In genomic region chr5:77357405-77358149, GRCm38 (mm10) we compare ENCODE assay signal across 8 mouse cellular contexts. TPM values are rescaled to one million over a fixed set of nuclear protein-coding genes. Genes with fewer than 3 reads are reported as not detected.
DNase-seq lines count a peak whose midpoint lies in the region; ATAC-seq lines count a peak whose summit lies in the region.

No protein-coding gene starts in this region.

- 14% methylated on average over 22 of the region's 22 CpGs for WGBS in forebrain, embryonic 10.5 days

- H3K9me3 ChIP-seq in forebrain, embryonic 10.5 days = no peaks in the 10 kb centered on the region

- peak; percentile 81 for ATAC-seq in megakaryocyte progenitor cell, adult 5-6 weeks (replicated peaks; ENCODE audit: poor library complexity)

- intact Hi-C loops in heart, postnatal 14 days (cut with DNase I) = loop anchor here (5.0 kb wide), 1 partner anchor 50 kb away; the partner anchor contains the start of gene Igfbp7

- H3K4me3 ChIP-seq in forebrain, embryonic 10.5 days = peak overlapping the region; percentile 53

- H3K27ac ChIP-seq in forebrain, embryonic 10.5 days = peak overlapping the region; percentile 76

- DNase-seq in urinary bladder, adult 18-20 months (ENCODE audit: low spot score in 2 of 2) = peak; percentile 75 to 76
- no peak for DNase-seq in urinary bladder, postnatal 10 days (ENCODE audit: low spot score)
- peak; percentile 57 for DNase-seq in forebrain, embryonic 10.5 days (ENCODE audit: extremely low spot score, low spot score)
- peak; percentile 69 to 74 for DNase-seq in heart, postnatal 14 days
- peak; percentile 89 to 90 for DNase-seq in kidney, postnatal 36 days
- DNase-seq in spleen, postnatal 10 days (ENCODE audit: low spot score in 2 of 2) = peak; percentile 22 to 63
- DNase-seq in right cerebral cortex, postnatal 10 days (ENCODE audit: low spot score in 2 of 2) = no peak

- H3K4me1 ChIP-seq in forebrain, embryonic 10.5 days = peaks cover 38% of the 10 kb centered on the region

- H3K36me3 ChIP-seq in forebrain, embryonic 10.5 days (replicated peaks) = no peaks in the 10 kb centered on the region

- H3K27me3 ChIP-seq in forebrain, embryonic 10.5 days (ENCODE audit: poor library complexity, severe bottlenecking) = peaks cover 34% of the 10 kb centered on the region

RNA-seq across cellular contexts. Expression of gene Polr2b, which starts 47.6 kb away (rescaled TPM):
- polyA plus RNA-seq in forebrain, embryonic 10.5 days (2016; fragmentation: Nextera tagmentation; extraction: Ambion mirVana) = 111 and 113 TPM in 2 replicates
- total RNA-seq in heart, postnatal 14 days (2021) = 10 to 100 TPM; 31.5 to 31.8 TPM
- 95.0 and 110 TPM in 2 replicates for total RNA-seq in megakaryocyte progenitor cell, adult 5-6 weeks (2015)
- 138 and 151 TPM in 2 replicates for total RNA-seq in megakaryocyte progenitor cell, adult 5-6 weeks (2017)

RNA-seq across cellular contexts. Expression of gene Noa1, which starts 47.7 kb away (rescaled TPM):
- 36.9 and 38.9 TPM in 2 replicates for polyA plus RNA-seq in forebrain, embryonic 10.5 days (2016; fragmentation: Nextera tagmentation; extraction: Ambion mirVana)
- 10 to 100 TPM; 18.0 to 21.0 TPM for total RNA-seq in heart, postnatal 14 days (2021)
- 58.5 and 59.2 TPM in 2 replicates for total RNA-seq in megakaryocyte progenitor cell, adult 5-6 weeks (2015)
- 16.8 and 17.9 TPM in 2 replicates for total RNA-seq in megakaryocyte progenitor cell, adult 5-6 weeks (2017)

RNA-seq across cellular contexts. Expression of gene Igfbp7, which starts 50.3 kb away (rescaled TPM):
- polyA plus RNA-seq in forebrain, embryonic 10.5 days (2016; fragmentation: Nextera tagmentation; extraction: Ambion mirVana) = 4.4 and 5.1 TPM in 2 replicates
- total RNA-seq in heart, postnatal 14 days (2021) = 100 to 1,000 TPM; 437 to 440 TPM
- 0.96 and 1.5 TPM in 2 replicates for total RNA-seq in megakaryocyte progenitor cell, adult 5-6 weeks (2015)
- 0.44 and 0.79 TPM in 2 replicates for total RNA-seq in megakaryocyte progenitor cell, adult 5-6 weeks (2017)

Comparison
In these comparisons a context has a peak if more than half of its experiments do, and no peak if none do; other contexts are left out.
1. DNase-seq: peak in urinary bladder, adult 18-20 months (2 of 2), forebrain, embryonic 10.5 days (single experiment), heart, postnatal 14 days (2 of 2), kidney, postnatal 36 days (2 of 2) and spleen, postnatal 10 days (2 of 2); none in urinary bladder, postnatal 10 days (single experiment) and right cerebral cortex, postnatal 10 days (0 of 2).
2. RNA of gene Igfbp7, which starts 50.3 kb away (total RNA-seq): 437 to 440 TPM in heart, postnatal 14 days; 0.44 to 1.5 TPM in megakaryocyte progenitor cell, adult 5-6 weeks; every median in the first group is over 100 times any median in the second.